Mouse (Mus musculus): ENCODE measurements around the gene Cxcl12. TPM values are rescaled to one million over a fixed set of nuclear protein-coding genes. Genes with fewer than 3 reads are reported as not detected.

Cxcl12 gene
- polyA plus RNA-seq, 1 experiment from 2014 or later: 87.4 TPM

- ATAC-seq: no peak
- no peak for DNase-seq (ENCODE audit: low spot score)
- WGBS: 55% methylated on average over 2 of the region's 2 CpGs
Measured at GRCm38 (mm10) chr6:117137735-117138134, 30.6 kb upstream of the Cxcl12 start.

GRCm38 (mm10) chr6:117140907-117141306 is 27.4 kb upstream of the Cxcl12 start:
- Histone ChIP-seq H3K4me2 (replicated peaks; ENCODE audit: low read depth, low read length) (no peak overlapping the region), H3K9ac (replicated peaks; ENCODE audit: low read depth) (no peak overlapping the region), H3K9me3 (ENCODE audit: low read length) (no peaks in the 10 kb centered on the region), H3K27ac (ENCODE audit: low read length) (no peak overlapping the region), H3K4me1 (ENCODE audit: insufficient read depth, low read depth, low read length) (no peaks in the 10 kb centered on the region), H3K27me3 (replicated peaks; ENCODE audit: insufficient read depth, low read length) (no peaks in the 10 kb centered on the region), H3K4me3 (ENCODE audit: low read depth, low read length) (no peak overlapping the region), H3K36me3 (ENCODE audit: insufficient read depth, low read length) (no peaks in the 10 kb centered on the region)
- ATAC-seq: no peak
- no peak for DNase-seq (ENCODE audit: low spot score)
- no peak for TF ChIP-seq EP300 (IDR thresholded peaks at IDR 0.05)
- no peak for TF ChIP-seq CTCF (IDR thresholded peaks at IDR 0.05)
- 71% methylated on average over 4 of the region's 4 CpGs for WGBS

More at GRCm38 (mm10) chr6:117137735-117138134, 30.6 kb upstream of the Cxcl12 start:
- Histone ChIP-seq H3K36me3 (ENCODE audit: insufficient read depth, low read length) (no peaks in the 10 kb centered on the region), H3K4me2 (replicated peaks; ENCODE audit: low read depth, low read length) (no peak overlapping the region), H3K27me3 (replicated peaks; ENCODE audit: insufficient read depth, low read length) (no peaks in the 10 kb centered on the region), H3K9me3 (ENCODE audit: low read length) (no peaks in the 10 kb centered on the region), H3K9ac (replicated peaks; ENCODE audit: low read depth) (no peak overlapping the region), H3K4me3 (ENCODE audit: low read depth, low read length) (no peak overlapping the region), H3K4me1 (ENCODE audit: insufficient read depth, low read depth, low read length) (no peaks in the 10 kb centered on the region), H3K27ac (ENCODE audit: low read length) (no peak overlapping the region)
- no peak for TF ChIP-seq CTCF (IDR thresholded peaks at IDR 0.05)

DNA sequence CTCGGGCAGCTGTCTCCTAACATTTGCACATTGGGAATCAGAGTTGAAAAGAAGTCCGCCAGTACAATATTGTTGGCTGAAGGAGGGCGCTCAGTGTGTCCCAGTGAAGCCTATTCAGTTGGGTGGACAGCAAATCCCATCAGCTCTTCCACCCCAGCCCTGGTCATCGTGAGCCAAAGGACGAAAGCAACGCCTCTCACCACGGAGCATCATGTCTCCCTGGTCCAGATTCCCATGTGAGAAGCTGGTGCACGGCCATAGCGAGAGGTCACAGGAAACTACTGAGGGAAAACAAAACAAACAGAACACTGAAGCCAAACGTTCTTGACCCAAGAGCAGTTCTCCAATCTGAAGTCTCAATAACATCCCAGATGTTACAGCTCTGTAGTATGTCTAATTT is 21.4 kb upstream of the Cxcl12 start:
- Histone ChIP-seq H3K36me3 (ENCODE audit: insufficient read depth, low read length) (no peaks in the 10 kb centered on the region), H3K4me1 (ENCODE audit: insufficient read depth, low read depth, low read length) (no peaks in the 10 kb centered on the region), H3K9me3 (ENCODE audit: low read length) (no peaks in the 10 kb centered on the region), H3K27ac (ENCODE audit: low read length) (no peak overlapping the region), H3K27me3 (replicated peaks; ENCODE audit: insufficient read depth, low read length) (no peaks in the 10 kb centered on the region), H3K9ac (replicated peaks; ENCODE audit: low read depth) (no peak overlapping the region), H3K4me3 (ENCODE audit: low read depth, low read length) (no peak overlapping the region), H3K4me2 (replicated peaks; ENCODE audit: low read depth, low read length) (no peak overlapping the region)
- no peak for DNase-seq (ENCODE audit: low spot score)
- 56% methylated on average over 10 of the region's 10 CpGs for WGBS
- ATAC-seq: no peak
- no peak for TF ChIP-seq CTCF (IDR thresholded peaks at IDR 0.05)
- TF ChIP-seq EP300 (IDR thresholded peaks at IDR 0.05): no peak

- H3K4me1 ChIP-seq (ENCODE audit: insufficient read depth, low read depth, low read length): no peaks in the 10 kb centered on the region
- DNase-seq (ENCODE audit: low spot score) (no peak), ATAC-seq (no peak)
- H3K36me3 ChIP-seq (ENCODE audit: insufficient read depth, low read length): no peaks in the 10 kb centered on the region
- no peak overlapping the region for H3K27ac ChIP-seq (ENCODE audit: low read length)
- H3K9me3 ChIP-seq (ENCODE audit: low read length): no peaks in the 10 kb centered on the region
- no peaks in the 10 kb centered on the region for H3K27me3 ChIP-seq (replicated peaks; ENCODE audit: insufficient read depth, low read length)
- TF ChIP-seq CTCF (IDR thresholded peaks at IDR 0.05): no peak
- H3K4me3 ChIP-seq (ENCODE audit: low read depth, low read length): no peak overlapping the region
- WGBS: 34% methylated on average over 18 of the region's 18 CpGs
- H3K4me2 ChIP-seq (replicated peaks; ENCODE audit: low read depth, low read length): no peak overlapping the region
- no peak overlapping the region for H3K9ac ChIP-seq (replicated peaks; ENCODE audit: low read depth)
Measured at GRCm38 (mm10) chr6:117151484-117152149, 16.7 kb upstream of the Cxcl12 start.

- no peak overlapping the region for H3K4me3 ChIP-seq (ENCODE audit: low read depth, low read length)
- DNase-seq (ENCODE audit: low spot score): no peak
- H3K9me3 ChIP-seq (ENCODE audit: low read length): no peaks in the 10 kb centered on the region
- no peaks in the 10 kb centered on the region for H3K4me1 ChIP-seq (ENCODE audit: insufficient read depth, low read depth, low read length)
- no peak for ATAC-seq
- TF ChIP-seq CTCF (IDR thresholded peaks at IDR 0.05) (no peak), EP300 (IDR thresholded peaks at IDR 0.05) (no peak)
- no peak overlapping the region for H3K4me2 ChIP-seq (replicated peaks; ENCODE audit: low read depth, low read length)
- H3K27ac ChIP-seq (ENCODE audit: low read length): no peak overlapping the region
- WGBS: 47% methylated on average over 5 of the region's 5 CpGs
- no peak overlapping the region for H3K9ac ChIP-seq (replicated peaks; ENCODE audit: low read depth)
- H3K27me3 ChIP-seq (replicated peaks; ENCODE audit: insufficient read depth, low read length): no peaks in the 10 kb centered on the region
- no peaks in the 10 kb centered on the region for H3K36me3 ChIP-seq (ENCODE audit: insufficient read depth, low read length)
Measured at GRCm38 (mm10) chr6:117153046-117153445, 15.3 kb upstream of the Cxcl12 start.

DNA sequence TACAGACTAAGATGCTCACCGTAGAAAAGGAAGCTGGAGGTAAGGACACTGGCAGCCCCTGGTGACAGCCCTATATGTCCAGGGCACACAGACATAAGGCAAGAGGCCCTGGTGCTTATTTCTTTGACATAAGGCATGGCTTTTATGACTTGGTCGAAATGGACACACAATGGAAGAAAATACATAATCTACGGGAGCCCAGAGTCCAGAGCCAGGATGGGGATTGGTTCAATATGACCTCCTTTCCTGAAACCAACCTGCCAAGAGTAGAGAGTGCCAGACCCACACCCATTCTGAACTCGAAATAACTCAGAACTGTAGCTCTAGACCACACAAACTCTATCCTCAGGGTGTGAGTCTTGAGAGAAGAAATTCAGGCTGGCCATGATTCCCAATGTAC is 11.5 kb upstream of the Cxcl12 start:
- WGBS: 64% methylated on average over 4 of the region's 4 CpGs
- H3K27me3 ChIP-seq (replicated peaks; ENCODE audit: insufficient read depth, low read length): no peaks in the 10 kb centered on the region
- TF ChIP-seq CTCF (IDR thresholded peaks at IDR 0.05): no peak
- TF ChIP-seq EP300 (IDR thresholded peaks at IDR 0.05): no peak
- no peaks in the 10 kb centered on the region for H3K9me3 ChIP-seq (ENCODE audit: low read length)
- H3K4me2 ChIP-seq (replicated peaks; ENCODE audit: low read depth, low read length): no peak overlapping the region
- H3K9ac ChIP-seq (replicated peaks; ENCODE audit: low read depth): no peak overlapping the region
- ATAC-seq (no peak), DNase-seq (ENCODE audit: low spot score) (no peak)
- no peaks in the 10 kb centered on the region for H3K4me1 ChIP-seq (ENCODE audit: insufficient read depth, low read depth, low read length)
- H3K27ac ChIP-seq (ENCODE audit: low read length): no peak overlapping the region
- no peaks in the 10 kb centered on the region for H3K36me3 ChIP-seq (ENCODE audit: insufficient read depth, low read length)
- H3K4me3 ChIP-seq (ENCODE audit: low read depth, low read length): no peak overlapping the region
